Mouse (Mus musculus) spleen, postnatal 36 days (tissue): ENCODE data around the gene Gsn.
A peak's percentile ranks its signal among the peaks of the same experiment; 100 is the strongest.

ENCODE experiments used
- DNase-seq, 2 experiments: peaks; one replicate each; pipeline ENCODE4 v3.0.0; 2022; ENCODE audit warnings: low spot score in 2 of 2, mixed read lengths in 1 of 2

Gsn gene

GRCm38 (mm10) chr2:35255885-35256833 lies at the start of gene Gsn:
Gene Gsn, plus strand, starts transcription at chr2:35256380.
- peak; percentile 88 for DNase-seq

GRCm38 (mm10) chr2:35206761-35207160 lies 49.4 kb upstream of the Gsn start:
- no peak for DNase-seq

- no peak for DNase-seq
Observed at GRCm38 (mm10) chr2:35208054-35208453, 48.1 kb upstream of the Gsn start.

GRCm38 (mm10) chr2:35208931-35209665 lies 47.1 kb upstream of the Gsn start:
- DNase-seq, result peak; percentile 57 to 65

GRCm38 (mm10) chr2:35211681-35212080 lies 44.5 kb upstream of the Gsn start:
- no peak for DNase-seq

GRCm38 (mm10) chr2:35213345-35213910 lies 42.8 kb upstream of the Gsn start:
- DNase-seq, result no peak

- DNase-seq, result peak; percentile 61 to 62
Observed at GRCm38 (mm10) chr2:35214881-35215358, 41.3 kb upstream of the Gsn start.

- DNase-seq, result no peak
Observed at GRCm38 (mm10) chr2:35215363-35215762, 40.8 kb upstream of the Gsn start.

- DNase-seq, result no peak
Observed at GRCm38 (mm10) chr2:35216701-35217100, 39.5 kb upstream of the Gsn start.

- no peak for DNase-seq
Observed at GRCm38 (mm10) chr2:35218736-35219135, 37.4 kb upstream of the Gsn start.

GRCm38 (mm10) chr2:35222822-35223391 lies 33.3 kb upstream of the Gsn start:
- DNase-seq, result no peak

- no peak for DNase-seq
Observed at GRCm38 (mm10) chr2:35224285-35224684, 31.9 kb upstream of the Gsn start.

GRCm38 (mm10) chr2:35228145-35228544 lies 28.0 kb upstream of the Gsn start:
- DNase-seq, result no peak

GRCm38 (mm10) chr2:35230215-35230614 lies 26.0 kb upstream of the Gsn start:
- no peak for DNase-seq

- DNase-seq, result peak in 1 of 2 experiments; percentile 39
Observed at GRCm38 (mm10) chr2:35231871-35232270, 24.3 kb upstream of the Gsn start.

- DNase-seq, result peak; percentile 24 to 58
Observed at GRCm38 (mm10) chr2:35232595-35233445, 23.4 kb upstream of the Gsn start.

- no peak for DNase-seq
Observed at GRCm38 (mm10) chr2:35233898-35234297, 22.3 kb upstream of the Gsn start.

- DNase-seq, result no peak
Observed at GRCm38 (mm10) chr2:35235021-35235420, 21.2 kb upstream of the Gsn start.

- no peak for DNase-seq
Observed at GRCm38 (mm10) chr2:35244241-35244640, 11.9 kb upstream of the Gsn start.

GRCm38 (mm10) chr2:35247763-35248162 lies 8.4 kb upstream of the Gsn start:
- DNase-seq, result no peak

- no peak for DNase-seq
Observed at GRCm38 (mm10) chr2:35252733-35253132, 3.4 kb upstream of the Gsn start.
